Mouse (Mus musculus) embryonic facial prominence, embryonic 10.5 days (tissue): ENCODE results near the gene Map4k3. TPM values are rescaled to one million over a fixed set of nuclear protein-coding genes. Genes with fewer than 3 reads are reported as not detected.
A peak's percentile ranks its signal among the peaks of the same experiment; 100 is the strongest.

Source experiments
- DNase-seq: peaks from one replicate; pipeline ENCODE4 v3.0.0-alpha.2; 2017; ENCODE audit warnings: low spot score
- H3K27ac ChIP-seq: fragments of 300-500 bp; sonication (generic); replicated peaks from 2 replicates; pipeline ENCODE4 v1.5.1; 2016; ENCODE audit warnings: mild to moderate bottlenecking
- H3K27me3 ChIP-seq: fragments of 300-500 bp; sonication (generic); replicated peaks from 2 replicates; pipeline ENCODE4 v1.6.1; 2016; ENCODE audit warnings: low read depth, mild to moderate bottlenecking; ENCODE audit not compliant: poor library complexity, severe bottlenecking
- H3K36me3 ChIP-seq: fragments of 300-500 bp; sonication (generic); replicated peaks from 2 replicates; pipeline ENCODE4 v1.6.1; 2016; ENCODE audit warnings: mild to moderate bottlenecking, moderate library complexity
- H3K4me1 ChIP-seq: fragments of 300-500 bp; sonication (generic); 2 replicates; pipeline ENCODE4 v1.6.1; 2016
- H3K4me3 ChIP-seq: fragments of 300-500 bp; sonication (generic); 2 replicates; pipeline ENCODE4 v1.5.1; 2016; ENCODE audit warnings: mild to moderate bottlenecking, moderate library complexity
- H3K9me3 ChIP-seq: fragments of 300-500 bp; sonication (generic); 2 replicates; pipeline ENCODE4 v1.6.1; 2016; ENCODE audit warnings: mild to moderate bottlenecking
- WGBS: fragments of 180-500 bp; shearing (Covaris S2); methylation state at CpG from one replicate; pipeline ENCODE4 v1.1.7; 2016; 5-methylcytosine and 5-hydroxymethylcytosine counted together
- polyA plus RNA-seq: library from polyadenylated mRNA; unstranded; fragments of >200 nt; fragmentation: Nextera tagmentation; extraction: Ambion mirVana; gene quantifications from 2 replicates; pipeline ENCODE4 v1.2.1, GENCODE M21; 2016

Map4k3 gene
- polyA plus RNA-seq, 1 experiment from 2014 or later: 22.3 TPM

DNA sequence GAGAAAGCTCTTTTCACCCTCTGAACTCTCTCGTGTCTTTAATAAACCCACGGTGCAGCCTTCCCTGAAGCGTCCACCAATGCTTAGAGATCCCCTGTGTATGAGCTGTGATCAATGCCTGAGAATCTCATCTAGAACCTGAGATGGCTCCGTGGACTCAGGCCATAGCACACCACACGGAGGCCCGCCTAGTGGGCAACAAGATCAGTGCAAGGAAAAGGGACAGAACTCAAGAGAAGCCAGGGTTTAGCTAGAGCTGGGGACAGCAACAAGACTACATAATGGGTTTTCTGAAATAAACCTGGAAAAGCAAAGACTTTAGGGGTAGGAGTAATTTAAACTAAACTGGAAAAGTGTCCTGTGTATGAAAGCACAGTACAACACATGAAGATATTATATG lies 5.2 kb downstream of the Map4k3 start:
- Histone ChIP-seq H3K27ac (no peak overlapping the region), H3K36me3 (peaks cover 11% of the 10 kb centered on the region), H3K4me3 (no peak overlapping the region), H3K9me3 (0 out of 2 replicates have a peak, but pooled peaks cover 2% of the 10 kb centered on the region), H3K27me3 (no peaks in the 10 kb centered on the region), H3K4me1 (peaks cover 30% of the 10 kb centered on the region)
- DNase-seq: no peak
- 73% methylated on average over 6 of the region's 6 CpGs for WGBS

- H3K27me3 ChIP-seq: no peaks in the 10 kb centered on the region
- H3K9me3 ChIP-seq: 0 out of 2 replicates have a peak, but pooled peaks cover 2% of the 10 kb centered on the region
- DNase-seq: peak; percentile 19
- H3K27ac ChIP-seq: no peak overlapping the region
- WGBS: 77% methylated on average over 7 of the region's 7 CpGs
- H3K36me3 ChIP-seq: peaks cover 11% of the 10 kb centered on the region
- peaks cover 27% of the 10 kb centered on the region for H3K4me1 ChIP-seq
- H3K4me3 ChIP-seq: no peak overlapping the region
Measured at GRCm38 (mm10) chr17:80721670-80722069, 6.6 kb downstream of the Map4k3 start.

- DNase-seq: no peak
- H3K4me3 ChIP-seq: no peak overlapping the region
- 0 out of 2 replicates have a peak, but pooled peaks cover 3% of the 10 kb centered on the region for H3K36me3 ChIP-seq
- no peak overlapping the region for H3K27ac ChIP-seq
- H3K4me1 ChIP-seq: peaks cover 17% of the 10 kb centered on the region
- H3K9me3 ChIP-seq: no peaks in the 10 kb centered on the region
- WGBS: 92% methylated on average over 5 of the region's 5 CpGs
- H3K27me3 ChIP-seq: no peaks in the 10 kb centered on the region
Measured at GRCm38 (mm10) chr17:80719309-80719708, 9.0 kb downstream of the Map4k3 start.

DNA sequence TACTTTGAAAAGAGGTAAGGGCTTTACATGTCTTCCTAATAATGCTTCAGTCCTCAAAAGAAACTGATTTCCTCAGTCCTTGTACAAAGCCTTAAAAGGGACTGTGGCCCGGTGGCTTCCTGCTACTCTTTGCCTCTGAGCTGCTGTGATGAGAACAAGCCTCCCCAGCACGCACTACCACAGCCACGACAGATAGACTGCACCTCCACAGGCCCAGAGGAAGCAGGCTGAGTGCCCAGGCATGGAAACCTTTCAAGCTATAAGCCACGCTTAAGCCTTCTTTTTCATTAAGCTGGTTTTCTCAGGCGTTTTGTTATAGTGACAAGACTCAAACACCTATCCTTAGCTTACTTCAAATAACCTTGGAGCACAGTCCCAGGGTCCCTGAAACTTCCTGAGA lies 10.0 kb downstream of the Map4k3 start:
- H3K27me3 ChIP-seq: no peaks in the 10 kb centered on the region
- DNase-seq: no peak
- H3K4me3 ChIP-seq: no peak overlapping the region
- 0 out of 2 replicates have a peak, but pooled peaks cover 3% of the 10 kb centered on the region for H3K36me3 ChIP-seq
- peaks cover 17% of the 10 kb centered on the region for H3K4me1 ChIP-seq
- no peaks in the 10 kb centered on the region for H3K9me3 ChIP-seq
- no peak overlapping the region for H3K27ac ChIP-seq
- WGBS: 75% methylated on average over 5 of the region's 5 CpGs

DNA sequence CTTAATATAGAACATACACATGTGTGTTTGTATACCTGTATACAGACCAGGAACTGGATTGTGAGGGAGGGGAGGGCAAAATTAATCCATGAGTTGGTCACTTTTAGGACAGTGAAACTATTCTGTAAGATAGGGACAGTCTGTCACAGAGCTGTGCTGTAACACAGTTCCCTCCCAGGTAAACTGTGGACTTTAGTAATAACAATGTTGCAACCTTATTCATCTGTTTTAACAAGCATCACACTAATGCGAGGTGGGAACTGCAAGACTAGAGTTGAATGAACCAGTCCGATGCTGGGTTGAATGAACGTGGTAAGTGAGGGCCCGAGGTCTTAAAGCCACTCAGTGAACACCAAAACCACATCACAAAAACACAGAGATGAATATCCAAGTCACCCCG lies 14.7 kb downstream of the Map4k3 start:
- no peak for DNase-seq
- peaks cover 25% of the 10 kb centered on the region for H3K4me1 ChIP-seq
- WGBS: 98% methylated on average over 5 of the region's 5 CpGs
- no peaks in the 10 kb centered on the region for H3K27me3 ChIP-seq
- no peak overlapping the region for H3K27ac ChIP-seq
- no peaks in the 10 kb centered on the region for H3K9me3 ChIP-seq
- no peak overlapping the region for H3K4me3 ChIP-seq
- no peaks in the 10 kb centered on the region for H3K36me3 ChIP-seq

- 38% methylated on average over 24 of the region's 24 CpGs for WGBS
- Histone ChIP-seq H3K9me3 (no peaks in the 10 kb centered on the region), H3K27ac (peak overlapping the region; percentile 59), H3K36me3 (no peaks in the 10 kb centered on the region), H3K4me1 (peaks cover 44% of the 10 kb centered on the region), H3K27me3 (no peaks in the 10 kb centered on the region), H3K4me3 (peak overlapping the region; percentile 14; the same call in 1 of the 2 replicates)
- peak; percentile 43 for DNase-seq
Measured at GRCm38 (mm10) chr17:80709921-80710838, 18.1 kb downstream of the Map4k3 start.

GRCm38 (mm10) chr17:80708803-80709202 lies 19.5 kb downstream of the Map4k3 start:
- 88% methylated on average over 6 of the region's 6 CpGs for WGBS
- Histone ChIP-seq H3K27ac (no peak overlapping the region), H3K4me3 (no peak overlapping the region), H3K36me3 (no peaks in the 10 kb centered on the region), H3K4me1 (peaks cover 48% of the 10 kb centered on the region), H3K27me3 (no peaks in the 10 kb centered on the region), H3K9me3 (no peaks in the 10 kb centered on the region)
- DNase-seq: no peak

DNA sequence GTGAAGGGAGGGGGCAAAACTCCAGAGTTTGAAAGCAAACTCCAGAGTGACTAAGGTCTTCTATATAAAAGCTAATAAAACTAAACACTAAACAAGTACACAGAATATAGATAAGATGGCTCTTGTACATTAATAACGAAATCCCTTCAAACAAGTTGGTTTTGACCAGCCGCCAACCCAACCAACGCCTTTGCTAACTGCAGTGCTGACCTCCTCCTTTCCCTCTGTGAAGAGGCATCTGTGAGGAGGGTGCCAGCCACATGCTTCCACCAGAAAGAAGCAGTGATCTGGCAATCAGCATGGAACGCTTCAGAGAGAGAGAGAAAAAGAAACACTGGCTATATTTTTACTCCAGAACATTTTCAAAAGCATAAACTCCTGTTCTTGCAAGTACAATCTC lies 21.1 kb downstream of the Map4k3 start:
- peaks cover 48% of the 10 kb centered on the region for H3K4me1 ChIP-seq
- H3K27ac ChIP-seq: no peak overlapping the region
- H3K4me3 ChIP-seq: no peak overlapping the region
- H3K9me3 ChIP-seq: no peaks in the 10 kb centered on the region
- no peak for DNase-seq
- no peaks in the 10 kb centered on the region for H3K27me3 ChIP-seq
- H3K36me3 ChIP-seq: no peaks in the 10 kb centered on the region
- 80% methylated on average over 4 of the region's 4 CpGs for WGBS

DNA sequence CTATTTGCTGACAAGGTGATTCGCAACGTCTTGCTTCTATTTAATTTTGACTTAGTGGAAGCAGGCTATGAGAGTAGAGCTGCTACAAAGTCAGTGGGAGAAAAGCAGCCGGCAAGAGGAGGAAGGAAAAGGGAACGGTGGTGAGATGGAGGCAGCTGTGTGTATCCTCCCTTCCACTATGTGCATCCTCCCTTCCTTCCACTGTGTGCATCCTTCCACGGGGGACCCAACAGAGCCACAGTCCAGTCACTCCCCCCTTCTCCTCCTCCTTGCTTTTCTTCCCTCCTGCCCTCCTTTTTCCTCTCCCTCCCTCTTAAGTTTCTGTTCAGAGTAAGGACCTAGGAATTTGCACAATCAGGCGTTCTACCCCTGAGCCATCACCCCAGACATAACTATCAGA lies 21.7 kb downstream of the Map4k3 start:
- H3K36me3 ChIP-seq: no peaks in the 10 kb centered on the region
- 77% methylated on average over 6 of the region's 6 CpGs for WGBS
- peaks cover 50% of the 10 kb centered on the region for H3K4me1 ChIP-seq
- no peak for DNase-seq
- H3K27me3 ChIP-seq: no peaks in the 10 kb centered on the region
- H3K4me3 ChIP-seq: no peak overlapping the region
- no peak overlapping the region for H3K27ac ChIP-seq
- no peaks in the 10 kb centered on the region for H3K9me3 ChIP-seq

- H3K4me1 ChIP-seq: peaks cover 38% of the 10 kb centered on the region
- 83% methylated on average over 5 of the region's 5 CpGs for WGBS
- no peak for DNase-seq
- no peaks in the 10 kb centered on the region for H3K9me3 ChIP-seq
- H3K36me3 ChIP-seq: no peaks in the 10 kb centered on the region
- H3K27ac ChIP-seq: no peak overlapping the region
- H3K27me3 ChIP-seq: no peaks in the 10 kb centered on the region
- H3K4me3 ChIP-seq: no peak overlapping the region
Measured at GRCm38 (mm10) chr17:80701687-80702086, 26.6 kb downstream of the Map4k3 start.

DNA sequence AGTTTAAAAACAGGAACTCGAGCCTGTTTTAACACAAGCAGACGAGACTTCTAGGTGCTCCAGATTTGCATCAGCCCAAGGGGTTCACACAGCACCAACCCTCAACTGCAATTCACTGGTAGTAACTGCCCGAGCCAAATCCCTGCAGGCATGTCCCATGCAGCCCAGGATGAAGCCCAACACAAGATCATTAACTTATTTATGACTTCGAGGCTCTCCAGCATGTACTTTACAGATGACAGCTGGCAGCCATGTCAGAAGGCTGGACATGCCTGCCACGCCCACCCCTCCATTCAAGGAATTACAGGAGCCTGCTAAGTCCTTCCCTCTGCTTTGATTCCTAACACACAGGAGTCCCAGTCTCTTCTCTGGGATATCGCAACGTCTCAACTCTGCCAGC lies 29.4 kb downstream of the Map4k3 start:
- DNase-seq: no peak
- 78% methylated on average over 7 of the region's 7 CpGs for WGBS

DNA sequence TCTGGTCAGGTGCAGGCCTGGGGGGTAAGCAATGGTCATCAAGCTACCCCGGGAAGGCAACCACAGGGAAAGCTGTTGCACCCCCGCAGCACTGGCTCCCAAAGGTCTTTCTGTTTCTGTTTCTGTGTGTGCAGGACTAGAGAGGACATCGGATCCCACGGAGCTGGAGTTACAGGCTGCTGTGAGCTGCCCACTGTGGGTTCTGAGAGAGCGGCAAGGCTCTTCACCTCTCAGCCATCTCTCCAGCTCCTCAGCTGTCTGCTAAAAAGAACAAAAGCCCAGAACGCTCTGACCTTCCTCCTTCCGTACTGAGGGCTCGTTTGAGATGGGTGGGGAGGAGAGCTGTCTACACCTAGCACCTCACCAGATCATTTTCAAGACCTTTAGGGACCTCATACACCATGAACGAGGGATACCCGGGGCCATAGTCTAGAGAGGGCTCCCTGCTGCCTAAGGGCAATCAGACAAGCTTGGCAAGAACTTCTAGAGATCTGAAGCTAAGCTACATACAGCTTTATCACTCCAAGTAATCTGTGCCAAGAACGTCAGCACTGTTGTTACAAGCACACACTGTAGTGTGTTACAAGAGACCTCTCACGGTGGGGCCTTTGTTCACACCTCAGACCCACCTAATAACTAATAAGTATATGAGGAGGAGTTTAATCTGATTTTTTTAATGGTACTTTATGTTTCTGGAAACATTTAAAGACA lies 29.9 kb downstream of the Map4k3 start:
- no peak for DNase-seq
- H3K4me1 ChIP-seq: peaks cover 29% of the 10 kb centered on the region
- no peak overlapping the region for H3K4me3 ChIP-seq
- no peaks in the 10 kb centered on the region for H3K9me3 ChIP-seq
- no peaks in the 10 kb centered on the region for H3K36me3 ChIP-seq
- 76% methylated on average over 12 of the region's 12 CpGs for WGBS
- H3K27ac ChIP-seq: 0 out of 2 replicates have a peak overlapping the region, but pooled peaks have one; percentile 8
- H3K27me3 ChIP-seq: no peaks in the 10 kb centered on the region

More for the DNA sequence above, 29.4 kb downstream of the Map4k3 start:
- H3K4me3 ChIP-seq: no peak overlapping the region
- no peaks in the 10 kb centered on the region for H3K27me3 ChIP-seq
- H3K9me3 ChIP-seq: no peaks in the 10 kb centered on the region
- no peak overlapping the region for H3K27ac ChIP-seq
- peaks cover 25% of the 10 kb centered on the region for H3K4me1 ChIP-seq
- H3K36me3 ChIP-seq: no peaks in the 10 kb centered on the region
